Mouse (Mus musculus) layer of hippocampus, adult 2 months (tissue): ENCODE results near the gene Mast1. TPM values are rescaled to one million over a fixed set of nuclear protein-coding genes. Genes with fewer than 3 reads are reported as not detected.

ENCODE experiments used
- DNase-seq, 2 experiments: peaks; one replicate each; pipeline ENCODE4 v3.0.0; 2022; ENCODE audit warnings: low spot score in 2 of 2
- H3K27ac ChIP-seq: fragments of 200-600 bp; 2 replicates; pipeline ENCODE4 v1.8.1; 2022
- H3K4me3 ChIP-seq: fragments of 200-600 bp; 2 replicates; pipeline ENCODE4 v1.8.1; 2022; ENCODE audit warnings: mild to moderate bottlenecking
- CTCF ChIP-seq: fragments of 200-600 bp; conservative IDR thresholded peaks from 2 replicates; pipeline ENCODE4 v1.8.1; 2022; ENCODE audit warnings: antibody characterized with exemption, mild to moderate bottlenecking, moderate library complexity
- long read RNA-seq, 2 experiments: library from polyadenylated mRNA; stranded (forward); transcript quantifications; one replicate each; pipeline ENCODE4 v2.0.0; 2021; ENCODE audit warnings: borderline mapping rate in 2 of 2
- total RNA-seq, 2 experiments: library from RNA; stranded (reverse); gene quantifications; 2 replicates each; pipeline ENCODE4 v1.2.3; 2021

The Mast1 gene
- 10 to 100 TPM; 78.9 to 85.5 TPM for total RNA-seq
- long read RNA-seq, experiment 1, full-length matches to known transcripts, result 16 of 38 reads
- long read RNA-seq, experiment 1, partial matches to known transcripts, result 13 of 38 reads
- long read RNA-seq, experiment 1, other reads (novel, unspliced or antisense), result 9 of 38 reads
- long read RNA-seq, experiment 2, full-length matches to known transcripts, result 22 of 40 reads
- long read RNA-seq, experiment 2, partial matches to known transcripts, result 14 of 40 reads
- long read RNA-seq, experiment 2, other reads (novel, unspliced or antisense), result 4 of 40 reads

DNA sequence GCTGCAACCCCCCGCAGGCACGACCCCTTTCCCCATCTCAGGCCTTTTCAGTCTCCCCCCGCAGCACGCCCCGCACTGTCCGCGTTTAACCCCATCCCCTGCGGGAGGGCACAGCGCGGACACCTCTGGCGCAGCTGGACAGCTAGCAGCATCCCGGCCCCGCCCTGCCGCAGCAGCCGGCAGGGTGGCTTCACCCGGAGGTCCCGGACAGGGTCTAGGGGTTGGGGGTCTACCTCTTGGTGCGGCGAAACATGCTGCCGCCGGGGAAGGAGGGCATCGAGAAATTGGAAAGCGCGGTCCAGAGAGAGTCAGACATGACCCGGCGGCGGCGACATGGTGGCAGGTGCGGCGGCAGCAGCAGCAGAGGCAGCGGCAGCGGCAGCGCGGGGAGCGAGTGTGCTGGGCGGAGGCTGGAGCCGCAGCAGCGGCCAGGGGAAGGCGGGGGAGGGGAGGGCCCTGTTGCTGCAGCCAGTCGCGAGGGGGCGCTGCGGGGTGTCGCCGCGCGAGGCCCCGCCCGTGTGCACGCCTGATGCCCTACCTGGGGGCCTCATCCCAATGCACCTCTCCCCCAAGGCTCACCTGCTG, at the start of gene Mast1:
Gene Mast1 (minus strand): TSS at position 398 of the 585 bp plus-strand sequence.
- H3K27ac ChIP-seq, result peak within 1 kb of the TSS; percentile 97
- H3K4me3 ChIP-seq, result peak within 1 kb of the TSS; percentile 85
- peak in 1 of 2 experiments; percentile 82 for DNase-seq
- peak; percentile 92 for TF ChIP-seq CTCF

DNA sequence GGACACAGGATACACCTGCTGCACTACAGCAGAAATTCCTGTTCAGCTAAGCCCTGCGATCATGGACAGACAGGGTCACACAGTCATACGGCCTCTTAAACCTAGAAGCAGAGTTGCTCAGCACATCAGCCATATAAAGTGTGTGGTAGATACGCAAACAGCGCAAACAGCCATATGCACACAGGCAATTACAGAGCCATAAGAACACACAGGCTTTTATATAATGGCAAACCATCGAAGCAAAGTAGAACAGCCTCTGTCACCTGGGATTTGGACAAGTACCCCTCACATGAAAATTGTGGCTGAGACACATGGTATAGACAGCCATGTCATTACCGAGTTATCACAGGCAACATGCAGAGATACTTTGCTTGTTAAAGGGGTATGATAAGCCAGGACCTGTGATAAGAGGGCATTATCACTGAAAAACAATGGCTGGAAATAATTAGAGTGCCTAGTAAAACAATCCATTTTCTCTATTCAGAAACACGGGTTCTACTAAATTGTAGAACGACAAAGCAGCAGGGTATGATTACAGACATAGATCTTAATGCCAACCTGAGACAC, 49.3 kb upstream of the Mast1 start:
- no peak for TF ChIP-seq CTCF
- DNase-seq, result no peak
- peak overlapping the region; percentile 100 for H3K27ac ChIP-seq
- H3K4me3 ChIP-seq, result peak overlapping the region; percentile 76

DNA sequence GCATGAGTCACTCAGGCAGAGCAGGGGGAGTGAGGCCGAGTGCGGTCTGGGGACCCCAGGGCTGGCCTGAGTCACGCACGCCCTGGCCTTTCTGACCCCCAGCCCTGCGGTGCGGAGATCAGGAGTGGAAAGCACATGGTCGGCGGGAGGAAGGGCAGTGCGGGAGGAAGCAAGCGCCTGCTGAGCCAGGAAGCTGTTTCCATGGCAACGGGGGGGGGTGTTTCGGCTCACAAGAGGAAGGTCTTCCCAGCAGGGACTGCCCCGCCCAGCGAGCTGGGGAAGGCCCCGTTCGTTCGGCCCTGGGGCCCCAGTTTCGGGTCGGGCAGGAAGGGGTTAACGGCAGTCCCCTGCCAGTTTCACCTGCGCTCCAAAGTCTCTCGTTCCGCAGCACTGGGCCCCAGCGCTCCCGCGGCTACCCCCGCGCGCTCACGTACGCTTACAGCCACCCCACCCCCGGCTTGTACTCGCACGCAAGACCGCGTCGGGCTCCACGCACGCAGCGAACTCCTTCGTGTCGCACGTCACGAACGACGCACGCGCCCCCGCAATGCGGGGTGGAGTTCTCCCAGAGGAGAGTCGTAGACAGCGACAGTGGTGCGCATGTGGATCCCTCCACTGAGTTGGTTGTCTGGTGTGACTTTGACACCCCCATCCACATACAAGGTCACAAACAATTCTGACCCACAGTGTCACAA, 48.7 kb upstream of the Mast1 start:
- DNase-seq, result peak; percentile 93 to 95
- Histone ChIP-seq H3K27ac (peak overlapping the region; percentile 100), H3K4me3 (peak overlapping the region; percentile 76)
- TF ChIP-seq CTCF, result 0 out of 2 replicates have a peak, but pooled peaks have one; percentile 5

DNA sequence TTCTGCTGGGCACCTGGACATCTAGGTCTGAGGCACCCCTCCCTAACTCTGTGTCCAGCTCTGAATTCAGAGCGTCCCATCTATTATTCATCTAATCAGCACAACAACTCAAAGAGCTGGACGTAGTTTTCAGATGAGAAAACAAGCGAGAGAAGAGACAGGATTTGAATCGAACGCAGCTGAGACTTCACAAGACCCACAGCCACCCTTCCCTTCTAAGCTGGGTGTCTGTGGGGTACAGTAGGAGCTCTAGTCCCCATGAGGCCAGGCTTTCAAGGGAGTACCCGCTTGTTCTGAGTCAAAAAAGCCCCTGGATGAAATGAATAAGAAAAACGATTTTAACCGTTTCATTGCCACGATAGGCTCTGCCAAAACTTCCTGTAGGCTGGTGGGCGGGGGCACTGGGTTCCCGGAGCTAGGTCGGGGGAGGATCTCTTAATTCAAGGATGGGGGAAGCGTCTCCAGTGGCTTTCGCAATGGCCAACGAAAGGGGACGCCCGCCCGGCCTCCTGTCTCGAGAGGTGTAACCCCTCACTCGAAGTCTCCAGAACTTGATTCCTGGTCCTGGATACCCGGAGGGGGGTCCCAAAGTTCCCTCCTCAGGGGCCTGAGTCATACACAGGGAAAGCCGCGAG, 48.0 kb upstream of the Mast1 start:
- TF ChIP-seq CTCF, result no peak
- H3K27ac ChIP-seq, result peak overlapping the region; percentile 100
- DNase-seq, result no peak

GRCm38 (mm10) chr8:84984294-84985048, 47.3 kb upstream of the Mast1 start:
- TF ChIP-seq CTCF, result no peak
- H3K27ac ChIP-seq, result peak overlapping the region; percentile 100
- peak overlapping the region; percentile 76 for H3K4me3 ChIP-seq
- no peak for DNase-seq

More for the DNA sequence above, 48.0 kb upstream of the Mast1 start:
- H3K4me3 ChIP-seq, result peak overlapping the region; percentile 76

DNA sequence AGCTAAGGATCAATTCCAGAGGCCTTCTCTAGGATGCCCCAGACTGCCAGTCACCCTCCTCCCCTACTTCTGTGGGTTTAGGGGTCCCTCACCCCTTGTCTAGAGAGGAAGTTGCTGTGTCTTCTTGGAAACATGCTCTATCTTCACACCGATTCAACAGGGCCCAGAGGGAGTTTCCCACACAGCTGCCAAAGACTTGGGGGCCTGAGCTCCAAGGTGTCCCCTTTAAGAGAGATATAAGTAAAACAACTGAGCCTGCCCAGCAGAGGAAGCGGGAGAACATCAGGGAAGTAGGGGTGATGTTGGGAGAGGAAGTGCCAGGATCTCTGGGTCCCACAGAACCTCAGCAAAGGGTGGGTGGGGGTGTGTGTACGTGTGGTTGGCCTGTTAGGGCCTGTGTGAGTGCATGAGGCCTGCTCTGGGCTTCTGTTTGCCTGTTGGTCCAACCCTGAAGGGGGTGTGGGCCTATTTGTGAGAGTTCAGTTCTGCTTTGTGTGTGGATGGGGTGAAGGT, 45.4 kb upstream of the Mast1 start:
- H3K27ac ChIP-seq, result peak overlapping the region; percentile 6; the same call in 1 of the 2 replicates
- no peak for TF ChIP-seq CTCF
- H3K4me3 ChIP-seq, result no peak overlapping the region
- no peak for DNase-seq

DNA sequence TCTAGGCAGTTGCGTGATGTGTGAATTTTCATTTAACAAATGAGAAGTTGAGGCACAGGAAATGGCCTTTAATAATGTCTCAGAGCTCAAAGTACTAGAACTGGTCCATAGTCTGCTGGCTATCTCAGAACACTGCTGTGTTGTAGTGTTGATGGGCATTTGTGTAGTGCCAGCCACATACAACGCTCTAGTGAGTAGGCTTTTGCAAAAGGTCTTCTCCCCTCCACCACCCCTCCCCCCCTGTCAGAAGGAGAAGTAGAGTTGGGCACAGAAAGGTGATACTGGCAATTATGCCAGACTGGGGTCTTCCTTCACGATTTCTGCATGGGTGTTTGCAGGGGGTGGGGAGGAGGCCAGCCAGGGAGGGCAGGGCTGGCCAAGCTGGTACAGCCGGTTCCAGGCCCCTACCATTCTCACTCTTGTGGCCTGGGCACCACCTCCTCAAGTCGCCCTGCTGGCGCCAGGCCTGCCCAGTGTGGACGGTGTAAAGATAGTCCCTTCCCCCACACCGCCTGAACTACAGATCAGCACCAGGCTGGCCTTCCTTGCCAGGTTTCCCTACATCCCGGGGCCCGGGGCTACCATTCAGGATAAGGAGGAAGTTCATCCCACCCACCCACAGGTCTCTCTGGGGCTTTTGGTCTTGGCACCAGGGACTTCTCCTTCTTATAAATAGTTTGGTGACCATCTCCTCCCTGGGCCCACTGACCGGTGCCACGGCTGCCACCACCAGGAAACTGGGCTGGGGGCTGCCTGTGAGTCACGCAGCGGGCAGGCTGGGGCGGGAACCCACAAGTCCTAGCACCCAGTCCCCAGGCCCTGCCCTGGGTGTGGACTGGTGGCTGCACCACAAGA, 44.7 kb upstream of the Mast1 start:
- Histone ChIP-seq H3K27ac (peak overlapping the region; percentile 99; the same call in 1 of the 2 replicates), H3K4me3 (no peak overlapping the region)
- DNase-seq, result no peak
- no peak for TF ChIP-seq CTCF

GRCm38 (mm10) chr8:84980622-84981358, 43.6 kb upstream of the Mast1 start:
- no peak for DNase-seq
- Histone ChIP-seq H3K4me3 (no peak overlapping the region; the same call in 1 of the 2 replicates), H3K27ac (peak overlapping the region; percentile 99)
- no peak for TF ChIP-seq CTCF

DNA sequence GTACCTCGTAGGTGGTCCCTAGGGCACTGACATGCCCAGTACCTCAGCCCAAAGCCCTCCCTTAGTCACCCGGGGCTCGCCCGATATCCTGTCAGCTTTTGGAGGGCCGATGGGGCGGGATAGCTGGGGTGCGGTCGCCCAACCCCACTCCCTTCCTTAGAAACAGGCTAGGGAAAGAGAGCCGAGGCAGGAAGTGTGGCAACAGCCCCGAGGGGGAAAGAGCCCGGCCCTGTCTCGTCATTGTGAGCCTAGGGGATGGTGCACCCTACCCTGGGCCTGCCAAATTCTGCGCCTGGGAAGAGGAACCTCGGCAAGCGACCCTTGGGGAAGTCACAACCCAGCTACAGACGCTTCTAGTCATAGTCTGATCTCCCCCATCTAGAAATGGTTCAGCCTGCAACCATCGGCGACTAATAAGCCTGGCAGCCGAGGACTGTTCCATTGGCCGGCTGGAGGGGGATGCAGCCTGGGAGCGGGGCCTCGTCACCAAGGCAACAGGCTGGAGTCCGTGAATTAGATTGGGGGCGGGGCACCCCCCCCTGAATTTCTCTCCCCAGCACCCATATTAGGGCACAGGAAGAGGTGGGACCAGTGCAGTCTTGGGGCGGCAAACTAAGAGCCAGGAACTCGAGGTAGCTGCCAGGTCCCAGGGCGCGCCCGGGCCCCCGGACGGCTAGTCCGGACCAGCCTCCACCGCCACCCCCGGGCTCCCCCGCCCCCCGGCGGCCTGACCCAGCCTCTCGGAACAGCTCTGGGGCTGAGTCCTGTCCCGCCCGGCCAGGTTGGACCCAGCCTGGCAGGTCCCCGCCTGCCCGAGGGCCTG, 42.7 kb upstream of the Mast1 start:
- H3K27ac ChIP-seq, result peak overlapping the region; percentile 99
- no peak for TF ChIP-seq CTCF
- peak; percentile 95 to 96 for DNase-seq
- H3K4me3 ChIP-seq, result peak overlapping the region; percentile 85
